In the genomic region with DNA sequence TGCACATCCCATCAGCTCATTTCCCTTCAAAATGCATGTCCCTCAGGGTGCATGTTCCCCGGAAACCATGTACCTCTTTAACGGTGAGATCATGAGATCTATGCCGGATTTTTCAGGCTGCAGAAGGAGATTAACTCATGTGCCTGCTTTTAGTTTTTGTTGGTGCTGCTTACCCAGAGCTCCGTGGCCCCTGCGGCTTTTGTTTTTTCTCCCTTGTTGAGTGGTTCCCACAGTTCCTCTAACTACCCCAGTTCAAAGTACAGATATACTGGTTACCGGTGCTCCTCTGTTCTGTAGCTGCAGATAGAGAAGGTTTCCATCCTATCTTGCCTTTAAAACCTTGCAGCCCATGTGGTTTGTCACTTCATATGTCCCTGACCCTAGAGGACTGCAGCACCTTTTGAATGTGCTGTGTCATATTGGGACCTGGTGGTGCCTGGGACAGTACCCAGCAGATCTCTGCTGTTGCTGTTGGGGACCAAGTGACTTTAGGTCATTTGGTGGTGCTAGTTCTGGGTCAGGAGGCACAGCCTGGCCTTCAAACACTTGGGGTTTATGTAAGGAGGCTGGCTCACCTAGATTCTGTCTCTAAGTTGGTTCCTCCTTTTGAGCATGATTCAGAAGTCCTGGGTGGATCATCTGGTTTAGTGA, we compare ENCODE assay signal across 8 mouse cellular contexts. TPM values are rescaled to one million over a fixed set of nuclear protein-coding genes. Genes with fewer than 3 reads are reported as not detected.
DNase-seq lines count a peak whose midpoint lies in the region; ATAC-seq lines count a peak whose summit lies in the region.

No protein-coding gene starts in this region.

- no peak for ATAC-seq in cerebellum, adult (ENCODE audit: insufficient number of reproducible peaks, low FRiP score, low TSS enrichment)
- ATAC-seq in midbrain, embryonic 16.5 days: no peak

- no peaks in the 10 kb centered on the region for H3K27me3 ChIP-seq in midbrain, embryonic 16.5 days (ENCODE audit: control insufficient read depth, insufficient read depth, low read depth, low read length)

- peaks cover 5% of the 10 kb centered on the region; the same call in 1 of the 2 replicates for H3K36me3 ChIP-seq in midbrain, embryonic 16.5 days (ENCODE audit: control insufficient read depth, insufficient read depth, low read length)

- H3K4me2 ChIP-seq in midbrain, embryonic 16.5 days (ENCODE audit: low read length): peak overlapping the region; percentile 71

- peak overlapping the region; percentile 32 for H3K4me3 ChIP-seq in midbrain, embryonic 16.5 days (ENCODE audit: low read depth, low read length)

- no peaks in the 10 kb centered on the region for H3K9me3 ChIP-seq in midbrain, embryonic 16.5 days (replicated peaks; ENCODE audit: control insufficient read depth, low read length, poor library complexity, severe bottlenecking)

- 33% methylated on average over 6 of the region's 6 CpGs for WGBS in midbrain, embryonic 16.5 days

- H3K27ac ChIP-seq in midbrain, embryonic 16.5 days (ENCODE audit: low read length): no peak overlapping the region

- peaks cover 15% of the 10 kb centered on the region for H3K4me1 ChIP-seq in midbrain, embryonic 16.5 days (ENCODE audit: control insufficient read depth, insufficient read depth, low read length)

- H3K9ac ChIP-seq in midbrain, embryonic 16.5 days (ENCODE audit: low read depth, low read length): peak overlapping the region; percentile 56; the same call in 1 of the 2 replicates

- DNase-seq in cerebellum, adult 18-20 months: peak; percentile 34 to 47
- DNase-seq in spleen, postnatal 10 days (ENCODE audit: low spot score in 2 of 2): peak; percentile 37 to 52
- no peak for DNase-seq in spleen, postnatal 14 days (ENCODE audit: low spot score in 2 of 2)
- peak; percentile 77 for DNase-seq in induced T-regulatory cell, adult 2 months (ENCODE audit: low read depth)
- no peak for DNase-seq in adrenal gland, postnatal 14 days
- DNase-seq in ovary, adult 18-20 months (ENCODE audit: low spot score): no peak

RNA-seq across cellular contexts. Expression of a gene that starts 16.8 kb away (rescaled TPM):
- 99.8 and 114 TPM in 2 replicates for polyA plus RNA-seq in midbrain, embryonic 16.5 days (2015; fragmentation: Nextera tagmentation; extraction: Ambion mirVana)
- total RNA-seq in adrenal gland, postnatal 14 days (2021): 34.3 and 35.7 TPM in 2 replicates

RNA-seq across cellular contexts. Expression of a gene that starts 16.9 kb away (rescaled TPM):
- 57.4 and 61.2 TPM in 2 replicates for polyA plus RNA-seq in midbrain, embryonic 16.5 days (2015; fragmentation: Nextera tagmentation; extraction: Ambion mirVana)
- total RNA-seq in adrenal gland, postnatal 14 days (2021): 20.4 and 22.9 TPM in 2 replicates

RNA-seq across cellular contexts. Expression of a gene that starts 33.1 kb away (rescaled TPM):
- 30.2 and 38.1 TPM in 2 replicates for polyA plus RNA-seq in midbrain, embryonic 16.5 days (2015; fragmentation: Nextera tagmentation; extraction: Ambion mirVana)
- total RNA-seq in adrenal gland, postnatal 14 days (2021): 12.1 and 12.6 TPM in 2 replicates

RNA-seq across cellular contexts. Expression of a gene that starts 34.9 kb away (rescaled TPM):
- 18.3 and 19.2 TPM in 2 replicates for polyA plus RNA-seq in midbrain, embryonic 16.5 days (2015; fragmentation: Nextera tagmentation; extraction: Ambion mirVana)
- 15.9 and 17.8 TPM in 2 replicates for total RNA-seq in adrenal gland, postnatal 14 days (2021)

RNA-seq across cellular contexts. Expression of a gene that starts 38.7 kb away (rescaled TPM):
- 33.7 and 33.8 TPM in 2 replicates for polyA plus RNA-seq in midbrain, embryonic 16.5 days (2015; fragmentation: Nextera tagmentation; extraction: Ambion mirVana)
- 20.2 and 21.2 TPM in 2 replicates for total RNA-seq in adrenal gland, postnatal 14 days (2021)

Comparison
In these comparisons a context has a peak if more than half of its experiments do, and no peak if none do; other contexts are left out.
1. DNase-seq: peak in cerebellum, adult 18-20 months (2 of 2), spleen, postnatal 10 days (2 of 2) and induced T-regulatory cell, adult 2 months (single experiment); none in spleen, postnatal 14 days (0 of 2), adrenal gland, postnatal 14 days (single experiment) and ovary, adult 18-20 months (single experiment).